Mouse (Mus musculus) megakaryocyte, embryonic 14.5 days (primary cell): ENCODE results near the gene Fam178b.

ENCODE experiments used
- FLI1 ChIP-seq: IDR thresholded peaks from 2 replicates; pipeline ENCODE4 v1.6.1; 2012; ENCODE audit warnings: low read length, inconsistent platforms, mixed read lengths
- GATA1 ChIP-seq: IDR thresholded peaks from 3 replicates; pipeline ENCODE4 v1.6.1; 2012; ENCODE audit warnings: mixed read lengths, low read length, inconsistent platforms, borderline replicate concordance

DNA sequence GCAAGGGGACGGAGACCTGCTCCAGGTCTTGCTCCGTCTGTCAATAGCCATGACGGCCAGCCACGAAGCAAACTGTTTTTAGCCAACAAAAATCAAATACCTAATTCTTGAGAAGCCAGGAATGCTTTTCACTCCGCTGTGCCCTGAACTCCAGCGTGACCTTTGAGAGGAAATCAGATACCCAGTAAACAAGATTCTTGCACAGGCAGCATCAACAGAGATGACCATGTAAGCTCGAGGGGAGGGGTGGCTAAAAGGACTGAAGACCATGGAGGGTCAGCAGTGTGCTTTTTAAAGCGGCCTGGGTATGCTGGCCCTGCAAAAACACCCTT is 146.6 kb downstream of the Fam178b start:
- no peak for TF ChIP-seq FLI1
- TF ChIP-seq GATA1, result no peak
